Mouse (Mus musculus) lung, postnatal 0 days (tissue): ENCODE measurements around the gene Tspan5.

ENCODE experiments used
- CTCF ChIP-seq: IDR thresholded peaks from 2 replicates; pipeline ENCODE4 v1.5.1; 2016; ENCODE audit warnings: antibody characterized with exemption, mild to moderate bottlenecking
- EP300 ChIP-seq: IDR thresholded peaks from 2 replicates; pipeline ENCODE4 v1.6.1; 2016; ENCODE audit warnings: antibody characterized with exemption, mild to moderate bottlenecking, control low read depth

DNA sequence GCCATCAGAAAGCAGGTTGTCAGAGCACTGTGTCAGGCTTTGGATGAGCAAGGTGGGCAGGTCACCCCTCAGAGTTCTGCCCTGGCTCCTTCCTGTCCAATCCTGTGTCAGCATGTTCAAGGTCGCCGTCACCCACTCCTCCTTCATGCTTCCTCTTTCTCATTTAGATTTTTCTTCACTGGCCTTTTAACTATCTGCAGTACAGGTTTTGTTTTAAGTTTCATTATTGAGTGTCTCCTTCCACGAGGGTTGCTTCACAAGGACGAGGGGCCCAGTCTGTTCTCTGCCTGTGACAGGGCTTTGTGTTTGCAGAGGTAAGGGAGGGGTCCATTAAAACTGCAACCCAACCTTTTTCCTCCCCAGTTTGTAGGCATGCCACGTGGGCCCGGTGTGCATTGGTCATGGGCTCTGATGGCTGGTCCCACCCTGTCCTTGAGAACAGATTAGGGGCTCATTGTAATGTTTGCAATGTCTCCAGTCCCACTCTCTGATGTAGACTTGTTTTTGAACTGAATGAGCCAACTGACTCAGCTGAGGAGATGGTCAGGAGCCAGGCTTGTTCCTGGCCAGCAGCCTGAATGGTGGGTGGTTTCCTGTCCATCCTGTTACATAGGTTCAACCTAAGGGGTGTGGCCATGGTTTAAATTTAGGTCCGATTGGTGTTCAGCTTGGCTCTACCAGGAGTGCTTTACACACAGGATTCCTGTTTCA lies 73.3 kb downstream of the Tspan5 start:
- no peak for TF ChIP-seq CTCF
- TF ChIP-seq EP300, result no peak
